Mouse (Mus musculus) C2C12 (cell line): ENCODE data around the gene Atp2a2.

Experiments used
- CEBPB ChIP-seq: IDR thresholded peaks from one replicate; pipeline ENCODE4 v1.6.1; 2011; ENCODE audit warnings: low read depth, mild to moderate bottlenecking, control low read depth, moderate library complexity
- CTCF ChIP-seq: IDR thresholded peaks from one replicate; pipeline ENCODE4 v1.5.1; 2011; ENCODE audit not compliant: control insufficient read depth, insufficient read depth, insufficient read length
- MAX ChIP-seq: IDR thresholded peaks from one replicate; pipeline ENCODE4 v1.6.1; 2011; ENCODE audit warnings: mild to moderate bottlenecking, control low read depth
- USF1 ChIP-seq: IDR thresholded peaks from one replicate; pipeline ENCODE4 v1.6.1; 2011; ENCODE audit warnings: low read depth, mild to moderate bottlenecking, control low read depth, moderate library complexity

DNA sequence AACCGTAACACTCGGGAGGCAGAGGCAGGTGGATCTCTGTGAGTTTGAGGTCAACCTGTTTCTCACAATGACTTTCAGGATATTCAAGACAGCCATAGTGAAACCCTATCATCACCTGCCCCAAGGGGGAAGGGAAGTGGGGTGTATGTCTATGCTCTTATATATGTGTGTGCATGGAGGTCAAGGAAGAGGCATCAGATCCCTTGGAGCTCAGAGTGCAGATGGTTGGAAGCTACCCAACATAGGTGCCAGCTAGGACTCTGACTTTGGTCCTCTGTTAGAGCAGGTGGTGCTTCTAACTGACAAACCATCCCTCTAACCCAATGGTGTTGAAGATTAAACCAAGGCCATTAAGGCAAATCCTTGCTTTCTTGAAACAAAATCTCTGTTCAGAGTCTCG, 24.5 kb downstream of the Atp2a2 start:
- TF ChIP-seq CEBPB (no peak), MAX (no peak), CTCF (no peak), USF1 (no peak)
